Mouse (Mus musculus) hindbrain, embryonic 16.5 days (tissue): Measurements from ENCODE around the gene Ly6g5c. TPM values are rescaled to one million over a fixed set of nuclear protein-coding genes. Genes with fewer than 3 reads are reported as not detected.

Experiments used
- ATAC-seq: fragments of 200-750 bp; cut with Nextera tagmentation; 2 replicates; pipeline ENCODE4 v1.8.0; 2017; ENCODE audit warnings: moderate TSS enrichment, moderate library complexity
- H3K27ac ChIP-seq: fragments of 300-500 bp; sonication (generic); 2 replicates; pipeline ENCODE4 v1.5.1; 2014; ENCODE audit warnings: low read depth, mild to moderate bottlenecking, control low read depth, low read length, moderate library complexity
- H3K27me3 ChIP-seq: fragments of 300-500 bp; sonication (generic); replicated peaks from 2 replicates; pipeline ENCODE4 v1.6.1; 2014; ENCODE audit warnings: low read length; ENCODE audit not compliant: control insufficient read depth, insufficient read depth
- H3K36me3 ChIP-seq: fragments of 300-500 bp; sonication (generic); 2 replicates; pipeline ENCODE4 v1.6.1; 2014; ENCODE audit warnings: mild to moderate bottlenecking, low read length, moderate library complexity, mixed read lengths; ENCODE audit not compliant: control insufficient read depth, insufficient read depth
- H3K4me1 ChIP-seq: fragments of 300-500 bp; sonication (generic); 2 replicates; pipeline ENCODE4 v1.6.1; 2014; ENCODE audit warnings: low read depth, low read length; ENCODE audit not compliant: control insufficient read depth, insufficient read depth
- H3K4me2 ChIP-seq: fragments of 300-500 bp; sonication (generic); 2 replicates; pipeline ENCODE4 v1.6.1; 2014; ENCODE audit warnings: mild to moderate bottlenecking, low read length, control low read depth, moderate library complexity
- H3K4me3 ChIP-seq: fragments of 300-500 bp; sonication (generic); 2 replicates; pipeline ENCODE4 v1.5.1; 2014; ENCODE audit warnings: mild to moderate bottlenecking, low read length, control low read depth, moderate library complexity
- H3K9ac ChIP-seq: fragments of 300-500 bp; sonication (generic); 2 replicates; pipeline ENCODE4 v1.6.1; 2014; ENCODE audit warnings: low read depth, mild to moderate bottlenecking, control low read depth, low read length, moderate library complexity
- H3K9me3 ChIP-seq: fragments of 300-500 bp; sonication (generic); 2 replicates; pipeline ENCODE4 v1.6.1; 2014; ENCODE audit warnings: mild to moderate bottlenecking, low read length, moderate library complexity; ENCODE audit not compliant: control insufficient read depth
- WGBS: fragments of 180-500 bp; shearing (Covaris S2); extraction: QIAGEN DNeasy Blood & Tissue Kit; methylation state at CpG from one replicate; pipeline ENCODE4 v1.1.7; 2014; 5-methylcytosine and 5-hydroxymethylcytosine counted together
- polyA plus RNA-seq: library from polyadenylated mRNA; unstranded; fragments of >200 nt; fragmentation: Nextera tagmentation; extraction: Ambion mirVana; gene quantifications from 2 replicates; pipeline ENCODE4 v1.2.1, GENCODE M21; 2015

Gene Ly6g5c
- polyA plus RNA-seq, 1 experiment from 2014 or later = not detected

GRCm38 (mm10) chr17:35077786-35078233 is 30.3 kb upstream of the Ly6g5c start, which contains the start of gene Ly6g6d:
Gene Ly6g6d, minus strand, starts transcription at chr17:35078065.
- Histone ChIP-seq H3K4me3 (no peak within 1 kb of the TSS; the same call in 1 of the 2 replicates), H3K27me3 (no peaks in the 10 kb centered on the region), H3K27ac (no peak within 1 kb of the TSS), H3K9ac (peak within 1 kb of the TSS; percentile 1; the same call in 1 of the 2 replicates), H3K9me3 (no peaks in the 10 kb centered on the region), H3K4me1 (no peaks in the 10 kb centered on the region; the same call in 1 of the 2 replicates), H3K36me3 (no peaks in the 10 kb centered on the region), H3K4me2 (peak within 1 kb of the TSS; percentile 32)
- WGBS = 9% methylated on average over 14 of the region's 14 CpGs
- ATAC-seq = peak; percentile 69; the same call in 1 of the 2 replicates

DNA sequence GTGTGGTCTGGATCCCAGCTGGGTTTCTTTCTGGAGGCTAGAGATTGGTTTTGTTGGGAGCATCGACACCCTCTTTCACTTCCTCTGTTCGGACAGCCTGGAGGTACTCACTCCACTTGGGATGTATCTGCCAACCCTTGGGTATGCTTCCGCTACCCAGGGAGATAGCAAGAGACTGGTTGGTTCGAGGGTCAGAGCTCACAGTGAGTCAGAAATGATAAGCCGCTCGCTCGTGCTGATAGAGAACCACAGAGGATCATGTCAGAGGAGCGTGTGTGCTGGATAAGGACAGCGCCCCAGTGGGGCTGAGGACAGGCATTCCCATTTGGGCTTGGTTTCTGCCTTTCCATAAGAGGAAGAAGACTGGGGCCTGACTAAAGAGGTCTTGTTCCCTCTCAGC is 28.3 kb upstream of the Ly6g5c start:
- Histone ChIP-seq H3K27ac (no peak overlapping the region), H3K9me3 (no peaks in the 10 kb centered on the region), H3K4me3 (no peak overlapping the region), H3K4me2 (no peak overlapping the region), H3K4me1 (no peaks in the 10 kb centered on the region; the same call in 1 of the 2 replicates), H3K27me3 (0 out of 2 replicates have a peak, but pooled peaks cover 2% of the 10 kb centered on the region), H3K9ac (no peak overlapping the region), H3K36me3 (no peaks in the 10 kb centered on the region)
- 72% methylated on average over 9 of the region's 9 CpGs for WGBS
- ATAC-seq = no peak

- Histone ChIP-seq H3K9me3 (no peaks in the 10 kb centered on the region), H3K4me3 (no peak overlapping the region), H3K36me3 (no peaks in the 10 kb centered on the region), H3K27ac (no peak overlapping the region), H3K4me1 (no peaks in the 10 kb centered on the region; the same call in 1 of the 2 replicates), H3K27me3 (0 out of 2 replicates have a peak, but pooled peaks cover 2% of the 10 kb centered on the region), H3K9ac (no peak overlapping the region), H3K4me2 (no peak overlapping the region)
- WGBS = 65% methylated on average over 6 of the region's 6 CpGs
- ATAC-seq = no peak
Observed at GRCm38 (mm10) chr17:35080248-35080647, 27.8 kb upstream of the Ly6g5c start.

DNA sequence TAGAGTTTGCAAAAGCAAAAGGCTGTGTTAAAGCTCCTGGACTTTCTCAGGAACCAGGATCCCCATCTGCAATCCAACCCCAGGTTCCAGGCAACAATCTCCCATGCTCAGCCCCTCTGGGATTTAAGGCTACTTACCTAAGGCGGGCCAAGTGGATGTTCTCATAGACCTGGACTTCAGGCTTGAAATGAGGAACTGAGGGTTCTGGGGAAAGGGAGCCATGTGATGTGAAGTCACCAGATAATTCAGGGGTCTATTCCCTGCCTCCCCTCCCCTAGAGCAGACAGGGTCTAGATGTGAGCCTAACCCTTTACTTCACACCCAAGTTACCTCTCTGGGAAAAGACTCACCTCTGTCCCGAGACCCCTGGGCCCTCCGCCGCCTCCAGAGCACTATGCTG is 27.4 kb upstream of the Ly6g5c start:
- Histone ChIP-seq H3K27ac (no peak overlapping the region), H3K27me3 (0 out of 2 replicates have a peak, but pooled peaks cover 2% of the 10 kb centered on the region), H3K9ac (no peak overlapping the region), H3K4me2 (no peak overlapping the region), H3K4me1 (no peaks in the 10 kb centered on the region; the same call in 1 of the 2 replicates), H3K9me3 (no peaks in the 10 kb centered on the region), H3K4me3 (no peak overlapping the region), H3K36me3 (no peaks in the 10 kb centered on the region)
- no peak for ATAC-seq
- 68% methylated on average over 4 of the region's 4 CpGs for WGBS

- ATAC-seq = no peak
- H3K4me2 ChIP-seq = no peak overlapping the region
Observed at GRCm38 (mm10) chr17:35082841-35083576, 25.1 kb upstream of the Ly6g5c start.

GRCm38 (mm10) chr17:35083929-35084497 is 24.1 kb upstream of the Ly6g5c start:
- H3K36me3 ChIP-seq = no peaks in the 10 kb centered on the region
- H3K4me2 ChIP-seq = no peak overlapping the region
- 0 out of 2 replicates have a peak, but pooled peaks cover 2% of the 10 kb centered on the region for H3K27me3 ChIP-seq
- H3K9me3 ChIP-seq = no peaks in the 10 kb centered on the region
- H3K4me3 ChIP-seq = no peak overlapping the region
- WGBS = 89% methylated on average over 3 of the region's 3 CpGs
- no peak overlapping the region for H3K9ac ChIP-seq
- ATAC-seq = no peak
- no peak overlapping the region for H3K27ac ChIP-seq
- H3K4me1 ChIP-seq = no peaks in the 10 kb centered on the region

More at GRCm38 (mm10) chr17:35082841-35083576, 25.1 kb upstream of the Ly6g5c start:
- H3K36me3 ChIP-seq = no peaks in the 10 kb centered on the region
- H3K4me3 ChIP-seq = no peak overlapping the region
- no peak overlapping the region for H3K9ac ChIP-seq
- H3K27ac ChIP-seq = no peak overlapping the region
- WGBS = 87% methylated on average over 16 of the region's 16 CpGs
- H3K9me3 ChIP-seq = no peaks in the 10 kb centered on the region
- no peaks in the 10 kb centered on the region for H3K4me1 ChIP-seq
- H3K27me3 ChIP-seq = 0 out of 2 replicates have a peak, but pooled peaks cover 2% of the 10 kb centered on the region

- Histone ChIP-seq H3K4me2 (no peak within 1 kb of the TSS), H3K4me3 (no peak within 1 kb of the TSS), H3K9ac (no peak within 1 kb of the TSS), H3K4me1 (peaks cover 5% of the 10 kb centered on the region), H3K36me3 (no peaks in the 10 kb centered on the region), H3K9me3 (no peaks in the 10 kb centered on the region), H3K27me3 (0 out of 2 replicates have a peak, but pooled peaks cover 2% of the 10 kb centered on the region), H3K27ac (no peak within 1 kb of the TSS)
- no peak for ATAC-seq
- 83% methylated on average over 7 of the region's 7 CpGs for WGBS
Observed at GRCm38 (mm10) chr17:35085208-35085865, 22.7 kb upstream of the Ly6g5c start, which contains the start of gene Ly6g6f. Gene Ly6g6f, minus strand, starts transcription at chr17:35085610.

DNA sequence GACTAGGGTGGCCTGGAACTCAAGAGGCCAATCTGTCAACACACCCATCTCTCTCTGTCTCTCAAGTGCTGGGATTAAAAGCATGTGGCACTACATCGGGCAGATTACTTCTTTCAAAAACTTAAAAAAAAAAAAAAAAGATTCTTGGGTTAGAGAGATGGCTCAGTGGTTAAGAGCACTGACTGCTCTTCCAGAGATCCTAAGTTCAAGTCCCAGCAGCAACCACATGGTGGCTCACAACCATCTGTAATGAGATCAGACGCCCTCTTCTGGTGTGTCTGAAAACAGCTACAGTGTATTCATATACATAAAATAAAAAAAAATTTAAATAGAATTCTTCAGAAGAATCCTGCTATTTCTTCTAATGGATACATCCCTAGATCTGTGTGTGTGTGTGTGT is 19.9 kb upstream of the Ly6g5c start:
- WGBS = 54% methylated on average over 2 of the region's 2 CpGs
- H3K4me1 ChIP-seq = peaks cover 8% of the 10 kb centered on the region
- no peak overlapping the region for H3K4me2 ChIP-seq
- no peak overlapping the region for H3K27ac ChIP-seq
- H3K9me3 ChIP-seq = no peaks in the 10 kb centered on the region
- ATAC-seq = no peak
- peaks cover 13% of the 10 kb centered on the region for H3K36me3 ChIP-seq
- 0 out of 2 replicates have a peak, but pooled peaks cover 2% of the 10 kb centered on the region for H3K27me3 ChIP-seq
- no peak overlapping the region for H3K4me3 ChIP-seq
- H3K9ac ChIP-seq = no peak overlapping the region
